Mouse (Mus musculus) heart, embryonic 14.5 days (tissue): ENCODE measurements around the gene Mup16. TPM values are rescaled to one million over a fixed set of nuclear protein-coding genes. Genes with fewer than 3 reads are reported as not detected.
"Not testable (repeated sequence)": the region's sequence is repeated elsewhere in the genome, so short reads cannot be mapped to it uniquely, and the experiment has no call there.

Experiments used
- ATAC-seq: fragments of 200-750 bp; cut with Nextera tagmentation; 2 replicates; pipeline ENCODE4 v1.8.0; 2017; ENCODE audit warnings: low read depth, moderate TSS enrichment; ENCODE audit not compliant: insufficient number of reproducible peaks, insufficient read depth, low FRiP score
- H3K27ac ChIP-seq, 2 experiments: fragments of 200-500 bp in 1 of 2; fragments of 300-500 bp in 1 of 2; sonication (generic) in 1 of 2; replicated peaks in 1 of 2; 2 replicates each; pipeline ENCODE4 v1.5.1; 2012 to 2014; ENCODE audit warnings: low read depth in 2 of 2, low read length in 2 of 2, control low read depth in 1 of 2, mild to moderate bottlenecking in 1 of 2, mixed read lengths in 1 of 2; ENCODE audit not compliant: control insufficient read depth in 1 of 2, insufficient read depth in 1 of 2
- H3K27me3 ChIP-seq: fragments of 300-500 bp; sonication (generic); 2 replicates; pipeline ENCODE4 v1.6.1; 2014; ENCODE audit warnings: mild to moderate bottlenecking, low read length, control low read depth; ENCODE audit not compliant: control insufficient read depth, insufficient read depth
- H3K36me3 ChIP-seq: fragments of 300-500 bp; sonication (generic); 2 replicates; pipeline ENCODE4 v1.6.1; 2014; ENCODE audit warnings: mild to moderate bottlenecking, control low read depth, low read length, mixed read lengths; ENCODE audit not compliant: control insufficient read depth, insufficient read depth
- H3K4me1 ChIP-seq, 2 experiments: fragments of 200-500 bp in 1 of 2; fragments of 300-500 bp in 1 of 2; sonication (generic) in 1 of 2; 2 replicates each; pipeline ENCODE4 v1.6.1; 2012 to 2014; ENCODE audit warnings: low read length in 2 of 2, control low read depth in 1 of 2, mixed read lengths in 1 of 2; ENCODE audit not compliant: control insufficient read depth in 2 of 2, insufficient read depth in 2 of 2
- H3K4me2 ChIP-seq: fragments of 300-500 bp; sonication (generic); 2 replicates; pipeline ENCODE4 v1.6.1; 2014; ENCODE audit warnings: mild to moderate bottlenecking, low read length
- H3K4me3 ChIP-seq, 2 experiments: fragments of 200-500 bp in 1 of 2; fragments of 300-500 bp in 1 of 2; sonication (generic) in 1 of 2; 2 replicates each; pipeline ENCODE4 v1.5.1; 2012 to 2014; ENCODE audit warnings: low read length in 2 of 2, mild to moderate bottlenecking in 2 of 2, control low read depth in 1 of 2, low read depth in 1 of 2, moderate library complexity in 1 of 2; ENCODE audit not compliant: control insufficient read depth in 1 of 2, insufficient read depth in 1 of 2
- H3K9ac ChIP-seq: fragments of 300-500 bp; sonication (generic); 2 replicates; pipeline ENCODE4 v1.6.1; 2014; ENCODE audit warnings: mild to moderate bottlenecking, low read length
- H3K9me3 ChIP-seq: fragments of 300-500 bp; sonication (generic); 2 replicates; pipeline ENCODE4 v1.6.1; 2016; ENCODE audit warnings: low read length, control low read depth; ENCODE audit not compliant: control insufficient read depth
- WGBS: fragments of 180-500 bp; shearing (Covaris S2); extraction: QIAGEN DNeasy Blood & Tissue Kit; methylation state at CpG from one replicate; pipeline ENCODE4 v1.1.7; 2014; 5-methylcytosine and 5-hydroxymethylcytosine counted together
- polyA plus RNA-seq: library from polyadenylated mRNA; unstranded; fragments of >200 nt; fragmentation: Nextera tagmentation; extraction: Ambion mirVana; gene quantifications from 2 replicates; pipeline ENCODE4 v1.2.1, GENCODE M21; 2014

The Mup16 gene
- polyA plus RNA-seq, result not detected in 2 replicates

DNA sequence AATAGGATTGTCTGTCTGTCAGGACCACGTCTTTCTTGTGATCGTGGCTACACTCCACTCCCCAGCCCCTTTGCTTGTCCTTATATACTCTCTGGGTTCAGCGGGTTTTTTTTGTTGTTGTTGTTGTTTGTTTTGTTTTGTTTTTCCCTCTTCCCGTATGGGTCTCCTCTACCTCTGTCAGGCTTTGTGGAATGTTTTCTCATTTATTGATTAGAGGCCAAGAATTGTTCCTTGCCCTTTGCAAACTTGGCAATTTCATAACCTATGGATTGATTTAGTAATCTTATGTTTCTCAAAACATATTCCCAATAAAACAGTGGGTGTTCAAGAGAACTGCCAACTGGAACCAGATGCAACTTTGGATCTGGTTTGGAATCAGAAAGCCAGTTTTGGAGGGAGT, at the start of gene Mup16:
Gene Mup16, minus strand, starts transcription at position 101 of the 400 bp plus-strand sequence.
- not testable (repeated sequence) for ATAC-seq, H3K4me1 ChIP-seq, H3K9me3 ChIP-seq, H3K4me3 ChIP-seq, H3K9ac ChIP-seq, H3K27me3 ChIP-seq, H3K36me3 ChIP-seq, H3K27ac ChIP-seq, H3K4me2 ChIP-seq
- 76% methylated on average over 2 of the region's 4 CpGs for WGBS

DNA sequence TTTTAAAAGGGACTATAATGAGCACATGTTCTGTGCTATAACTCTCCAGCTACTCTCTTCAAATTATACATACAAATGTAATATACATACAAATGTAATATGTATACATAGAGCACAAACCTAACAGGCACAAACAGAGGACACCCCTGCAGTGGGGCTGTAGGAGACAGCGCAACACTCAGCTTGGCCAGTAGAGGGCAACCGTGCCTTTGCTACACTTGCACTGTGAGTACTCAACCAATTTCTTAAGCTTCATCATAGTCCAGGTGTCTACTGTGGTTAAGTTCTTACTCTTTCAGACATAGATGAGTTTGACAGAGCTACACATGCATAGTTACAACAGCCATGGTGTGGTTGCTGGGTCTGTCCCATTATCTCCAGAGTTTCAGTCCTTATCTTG, 36.6 kb upstream of the Mup16 start:
- H3K4me1 ChIP-seq, ATAC-seq, H3K9me3 ChIP-seq, H3K27me3 ChIP-seq, H3K36me3 ChIP-seq, H3K9ac ChIP-seq, H3K4me2 ChIP-seq, H3K27ac ChIP-seq, H3K4me3 ChIP-seq: not testable (repeated sequence)
- WGBS, result 35% methylated on average over 2 of the region's 2 CpGs

Other genes starting within 250 kb of the Mup16 start
- gene Mup14, start 215.5 kb downstream of the Mup16 start, polyA plus RNA-seq, result not detected in 2 replicates
- not detected in 2 replicates for gene Mup15, start 79.8 kb downstream of the Mup16 start, polyA plus RNA-seq
- gene Mup17, start 76.3 kb upstream of the Mup16 start, polyA plus RNA-seq, result not detected in 2 replicates
- gene Mup18, start 154.6 kb upstream of the Mup16 start, polyA plus RNA-seq, result not detected in 2 replicates